Mouse (Mus musculus): Measurements from ENCODE around the gene Pacsin3.

DNA sequence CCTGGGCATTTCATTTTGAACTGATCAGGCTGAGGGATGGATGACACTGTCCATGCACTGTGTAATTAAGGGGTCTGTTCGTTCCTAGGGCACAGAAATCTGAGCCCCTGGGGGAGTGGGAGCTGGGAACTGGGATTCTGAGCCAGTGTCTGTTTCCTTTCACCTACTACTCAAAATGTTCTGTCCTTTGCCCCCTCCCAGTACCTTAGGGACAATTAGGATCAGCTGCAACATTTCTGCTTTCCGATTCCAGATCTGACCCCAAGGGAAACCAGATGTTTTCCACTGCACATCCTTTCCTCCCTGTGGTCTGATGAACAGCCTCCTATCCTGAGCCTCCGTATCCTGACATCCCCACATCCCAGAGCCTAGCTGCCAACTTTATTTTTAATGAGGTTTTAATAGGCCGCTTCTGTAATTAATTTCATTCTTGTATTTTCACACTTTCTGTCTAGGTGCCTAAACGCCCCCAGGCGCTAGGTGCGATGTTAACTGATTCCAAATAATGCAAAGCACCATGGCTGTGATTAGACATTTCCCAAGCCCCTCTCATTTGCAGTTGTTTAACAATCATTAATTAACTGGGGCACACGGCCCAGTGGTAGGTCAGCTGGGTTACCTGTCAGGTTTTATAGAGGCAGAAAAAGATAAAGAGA is 901 bp upstream of the Pacsin3 start:
- no peak for TF ChIP-seq RCOR1 (conservative IDR thresholded peaks at IDR 0.05; ENCODE audit: low read depth, low read length)
- no peak for TF ChIP-seq CTCF (conservative IDR thresholded peaks at IDR 0.05 in 1 of 2, IDR thresholded peaks at IDR 0.05 in 1 of 2; ENCODE audit: low read depth in 2 of 2, low read length in 2 of 2)
- no peak for TF ChIP-seq MAFK (IDR thresholded peaks at IDR 0.05; ENCODE audit: insufficient replicate concordance, low read length)
- TF ChIP-seq POLR2A (IDR thresholded peaks at IDR 0.05; ENCODE audit: low read depth, low read length), result no peak
- TF ChIP-seq CHD2 (IDR thresholded peaks at IDR 0.05; ENCODE audit: low read length), result no peak
- TF ChIP-seq USF2 (conservative IDR thresholded peaks at IDR 0.05; ENCODE audit: low read depth, low read length), result no peak
- no peak for TF ChIP-seq USF1 (IDR thresholded peaks at IDR 0.05; ENCODE audit: low read depth, low read length)
- no peak for TF ChIP-seq EP300 (IDR thresholded peaks at IDR 0.05; ENCODE audit: low read length)
- TF ChIP-seq ZMIZ1 (IDR thresholded peaks at IDR 0.05; ENCODE audit: low read depth, low read length), result no peak
- TF ChIP-seq ZNF384 (IDR thresholded peaks at IDR 0.05; ENCODE audit: low read depth, low read length), result no peak
- no peak for TF ChIP-seq NRF1 (IDR thresholded peaks at IDR 0.05; ENCODE audit: low read depth, low read length)
